Mouse (Mus musculus) cerebellum, adult 2 months (tissue): ENCODE measurements at regions not wholly inside any gene's neighbourhood (a gene's known extent, or its start where the extent isn't known, plus 50 kb on each side); places are given as distances from the start of the nearest gene placed in this dataset.

Experiments used
- CTCF ChIP-seq: fragments of 200-500 bp; IDR thresholded peaks from 2 replicates; pipeline ENCODE4 v1.5.1; 2011; ENCODE audit warnings: low read depth, mild to moderate bottlenecking, control low read depth, low read length, moderate library complexity, borderline replicate concordance; ENCODE audit not compliant: insufficient read depth
- POLR2A ChIP-seq: fragments of 200-500 bp; IDR thresholded peaks from 2 replicates; pipeline ENCODE4 v1.6.1; 2011; ENCODE audit warnings: low read length, control low read depth, borderline replicate concordance; ENCODE audit not compliant: insufficient read depth

DNA sequence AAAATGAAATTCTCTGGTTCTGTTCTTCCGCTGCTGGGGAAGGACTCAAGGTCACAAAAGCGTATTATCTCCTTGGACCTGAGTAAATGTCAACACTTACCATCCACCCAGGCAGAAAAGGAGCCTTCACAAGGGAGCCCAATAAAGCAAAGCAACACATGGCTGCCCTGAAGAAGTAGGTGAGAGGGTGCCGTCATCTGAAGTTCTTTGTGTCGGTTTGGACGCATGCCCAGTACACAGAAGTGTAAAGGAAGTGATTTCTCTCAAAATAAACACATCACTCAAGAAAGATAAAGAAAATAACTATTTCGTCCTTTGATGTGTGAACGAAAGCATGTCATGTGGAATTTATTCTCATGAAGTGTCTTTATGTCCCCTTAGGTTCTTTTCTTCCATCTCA lies 559.0 kb upstream of the A1bg start:
- TF ChIP-seq CTCF = no peak
- TF ChIP-seq POLR2A = no peak
